Mouse (Mus musculus): ENCODE measurements at regions not wholly inside any gene's neighbourhood (a gene's known extent, or its start where the extent isn't known, plus 50 kb on each side); places are given as distances from the start of the nearest gene placed in this dataset.

GRCm38 (mm10) chr8:89570639-89571325 lies 526.8 kb upstream of the Sall1 start:
- TF ChIP-seq POLR2A (IDR thresholded peaks at IDR 0.05; ENCODE audit: borderline replicate concordance, extremely low read depth, low read depth, low read length): no peak
- no peak for TF ChIP-seq CTCF (IDR thresholded peaks at IDR 0.05; ENCODE audit: insufficient read depth, low read length)

Data from lung, adult 2 months (tissue).